Mouse (Mus musculus): ENCODE measurements at regions not wholly inside any gene's neighbourhood (a gene's known extent, or its start where the extent isn't known, plus 50 kb on each side); places are given as distances from the start of the nearest gene placed in this dataset.

- ATAC-seq (ENCODE audit: insufficient number of reproducible peaks, insufficient read depth, low FRiP score, low read depth) = no peak
- Histone ChIP-seq H3K36me3 (ENCODE audit: control insufficient read depth, insufficient read depth, low read length) (no peaks in the 10 kb centered on the region), H3K4me1 (ENCODE audit: control insufficient read depth in 2 of 2, insufficient read depth in 2 of 2, low read length in 2 of 2) (no peaks in the 10 kb centered on the region), H3K27me3 (ENCODE audit: control insufficient read depth, insufficient read depth, low read length) (no peaks in the 10 kb centered on the region), H3K4me2 (ENCODE audit: low read length) (no peak overlapping the region), H3K27ac (replicated peaks in 1 of 2; ENCODE audit: control insufficient read depth in 1 of 2, insufficient read depth in 1 of 2, low read depth in 2 of 2, low read length in 2 of 2) (no peak overlapping the region), H3K9ac (ENCODE audit: low read length) (no peak overlapping the region), H3K9me3 (ENCODE audit: control insufficient read depth, low read length) (no peaks in the 10 kb centered on the region), H3K4me3 (ENCODE audit: control insufficient read depth in 1 of 2, insufficient read depth in 1 of 2, low read depth in 1 of 2, low read length in 2 of 2) (no peak overlapping the region)
- WGBS = 42% methylated on average over 2 of the region's 2 CpGs
Observed at GRCm38 (mm10) chr7:95617370-95617769, 553.7 kb upstream of the Tenm4 start.

- no peaks in the 10 kb centered on the region for H3K9me3 ChIP-seq (ENCODE audit: control insufficient read depth, low read length)
- H3K36me3 ChIP-seq (ENCODE audit: control insufficient read depth, insufficient read depth, low read length) = no peaks in the 10 kb centered on the region
- H3K4me2 ChIP-seq (ENCODE audit: low read length) = no peak overlapping the region
- no peak for ATAC-seq (ENCODE audit: insufficient number of reproducible peaks, insufficient read depth, low FRiP score, low read depth)
- no peak overlapping the region for H3K9ac ChIP-seq (ENCODE audit: low read length)
- no peak overlapping the region for H3K27ac ChIP-seq (replicated peaks in 1 of 2; ENCODE audit: control insufficient read depth in 1 of 2, insufficient read depth in 1 of 2, low read depth in 2 of 2, low read length in 2 of 2)
- no peak overlapping the region for H3K4me3 ChIP-seq (ENCODE audit: control insufficient read depth in 1 of 2, insufficient read depth in 1 of 2, low read depth in 1 of 2, low read length in 2 of 2)
- no peaks in the 10 kb centered on the region for H3K27me3 ChIP-seq (ENCODE audit: control insufficient read depth, insufficient read depth, low read length)
- H3K4me1 ChIP-seq (ENCODE audit: control insufficient read depth in 2 of 2, insufficient read depth in 2 of 2, low read length in 2 of 2) = no peaks in the 10 kb centered on the region
Observed at GRCm38 (mm10) chr7:95618170-95618569, 552.9 kb upstream of the Tenm4 start.

GRCm38 (mm10) chr7:95620079-95620478 is 551.0 kb upstream of the Tenm4 start:
- Histone ChIP-seq H3K27me3 (ENCODE audit: control insufficient read depth, insufficient read depth, low read length) (no peaks in the 10 kb centered on the region), H3K9me3 (ENCODE audit: control insufficient read depth, low read length) (no peaks in the 10 kb centered on the region), H3K27ac (replicated peaks in 1 of 2; ENCODE audit: control insufficient read depth in 1 of 2, insufficient read depth in 1 of 2, low read depth in 2 of 2, low read length in 2 of 2) (no peak overlapping the region), H3K36me3 (ENCODE audit: control insufficient read depth, insufficient read depth, low read length) (no peaks in the 10 kb centered on the region), H3K9ac (ENCODE audit: low read length) (no peak overlapping the region), H3K4me2 (ENCODE audit: low read length) (no peak overlapping the region), H3K4me3 (ENCODE audit: control insufficient read depth in 1 of 2, insufficient read depth in 1 of 2, low read depth in 1 of 2, low read length in 2 of 2) (no peak overlapping the region), H3K4me1 (ENCODE audit: control insufficient read depth in 2 of 2, insufficient read depth in 2 of 2, low read length in 2 of 2) (no peaks in the 10 kb centered on the region)
- ATAC-seq (ENCODE audit: insufficient number of reproducible peaks, insufficient read depth, low FRiP score, low read depth) = no peak

DNA sequence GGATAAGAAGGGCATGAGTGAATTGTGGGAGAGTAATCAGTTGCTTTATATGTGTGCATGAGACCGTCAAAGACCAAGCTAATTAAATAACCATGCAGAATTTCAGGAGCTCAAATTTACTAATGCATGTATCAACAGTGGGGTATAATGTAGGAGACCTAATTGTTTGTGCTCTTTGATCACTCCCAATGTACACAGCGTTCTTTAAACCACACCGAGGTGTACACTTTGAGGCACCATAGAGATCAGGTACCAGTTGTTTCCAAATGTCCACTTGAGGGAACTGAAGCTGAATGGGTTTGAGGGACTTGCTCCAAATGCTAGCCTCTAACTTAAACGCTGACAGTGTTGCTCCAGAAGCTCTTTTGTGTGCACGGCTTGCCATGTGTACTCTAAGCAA is 530.4 kb upstream of the Tenm4 start:
- ATAC-seq (ENCODE audit: insufficient number of reproducible peaks, insufficient read depth, low FRiP score, low read depth) = no peak
- Histone ChIP-seq H3K4me2 (ENCODE audit: low read length) (no peak overlapping the region), H3K9me3 (ENCODE audit: control insufficient read depth, low read length) (no peaks in the 10 kb centered on the region), H3K27ac (replicated peaks in 1 of 2; ENCODE audit: control insufficient read depth in 1 of 2, insufficient read depth in 1 of 2, low read depth in 2 of 2, low read length in 2 of 2) (no peak overlapping the region), H3K4me1 (ENCODE audit: control insufficient read depth in 2 of 2, insufficient read depth in 2 of 2, low read length in 2 of 2) (no peaks in the 10 kb centered on the region), H3K27me3 (ENCODE audit: control insufficient read depth, insufficient read depth, low read length) (no peaks in the 10 kb centered on the region), H3K36me3 (ENCODE audit: control insufficient read depth, insufficient read depth, low read length) (no peaks in the 10 kb centered on the region), H3K9ac (ENCODE audit: low read length) (no peak overlapping the region), H3K4me3 (ENCODE audit: control insufficient read depth in 1 of 2, insufficient read depth in 1 of 2, low read depth in 1 of 2, low read length in 2 of 2) (no peak overlapping the region)
- 82% methylated on average over 5 of the region's 5 CpGs for WGBS

- Histone ChIP-seq H3K4me1 (ENCODE audit: control insufficient read depth in 2 of 2, insufficient read depth in 2 of 2, low read length in 2 of 2) (no peaks in the 10 kb centered on the region), H3K4me3 (ENCODE audit: control insufficient read depth in 1 of 2, insufficient read depth in 1 of 2, low read depth in 1 of 2, low read length in 2 of 2) (no peak overlapping the region), H3K9ac (ENCODE audit: low read length) (no peak overlapping the region), H3K27me3 (ENCODE audit: control insufficient read depth, insufficient read depth, low read length) (no peaks in the 10 kb centered on the region), H3K36me3 (ENCODE audit: control insufficient read depth, insufficient read depth, low read length) (no peaks in the 10 kb centered on the region), H3K9me3 (ENCODE audit: control insufficient read depth, low read length) (no peaks in the 10 kb centered on the region), H3K4me2 (ENCODE audit: low read length) (no peak overlapping the region), H3K27ac (replicated peaks in 1 of 2; ENCODE audit: control insufficient read depth in 1 of 2, insufficient read depth in 1 of 2, low read depth in 2 of 2, low read length in 2 of 2) (no peak overlapping the region)
- ATAC-seq (ENCODE audit: insufficient number of reproducible peaks, insufficient read depth, low FRiP score, low read depth) = no peak
- 88% methylated on average over 1 of the region's 1 CpGs for WGBS
Observed at GRCm38 (mm10) chr7:95674319-95674718, 496.7 kb upstream of the Tenm4 start.

GRCm38 (mm10) chr7:95682521-95682920 is 488.5 kb upstream of the Tenm4 start:
- no peaks in the 10 kb centered on the region for H3K36me3 ChIP-seq (ENCODE audit: control insufficient read depth, insufficient read depth, low read length)
- no peaks in the 10 kb centered on the region for H3K9me3 ChIP-seq (ENCODE audit: control insufficient read depth, low read length)
- no peak overlapping the region for H3K27ac ChIP-seq (replicated peaks in 1 of 2; ENCODE audit: control insufficient read depth in 1 of 2, insufficient read depth in 1 of 2, low read depth in 2 of 2, low read length in 2 of 2)
- 46% methylated on average over 3 of the region's 3 CpGs for WGBS
- no peaks in the 10 kb centered on the region for H3K4me1 ChIP-seq (ENCODE audit: control insufficient read depth in 2 of 2, insufficient read depth in 2 of 2, low read length in 2 of 2)
- no peak overlapping the region for H3K9ac ChIP-seq (ENCODE audit: low read length)
- ATAC-seq (ENCODE audit: insufficient number of reproducible peaks, insufficient read depth, low FRiP score, low read depth) = no peak
- H3K27me3 ChIP-seq (ENCODE audit: control insufficient read depth, insufficient read depth, low read length) = no peaks in the 10 kb centered on the region
- H3K4me3 ChIP-seq (ENCODE audit: control insufficient read depth in 1 of 2, insufficient read depth in 1 of 2, low read depth in 1 of 2, low read length in 2 of 2) = no peak overlapping the region
- no peak overlapping the region for H3K4me2 ChIP-seq (ENCODE audit: low read length)

- Histone ChIP-seq H3K36me3 (ENCODE audit: control insufficient read depth, insufficient read depth, low read length) (no peaks in the 10 kb centered on the region), H3K27me3 (ENCODE audit: control insufficient read depth, insufficient read depth, low read length) (no peaks in the 10 kb centered on the region), H3K4me2 (ENCODE audit: low read length) (no peak overlapping the region), H3K9me3 (ENCODE audit: control insufficient read depth, low read length) (no peaks in the 10 kb centered on the region), H3K9ac (ENCODE audit: low read length) (no peak overlapping the region), H3K27ac (replicated peaks in 1 of 2; ENCODE audit: control insufficient read depth in 1 of 2, insufficient read depth in 1 of 2, low read depth in 2 of 2, low read length in 2 of 2) (no peak overlapping the region), H3K4me3 (ENCODE audit: control insufficient read depth in 1 of 2, insufficient read depth in 1 of 2, low read depth in 1 of 2, low read length in 2 of 2) (no peak overlapping the region), H3K4me1 (ENCODE audit: control insufficient read depth in 2 of 2, insufficient read depth in 2 of 2, low read length in 2 of 2) (peaks cover 0 to 2% of the 10 kb centered on the region in 2 experiments; a peak in 1 of 4 replicates)
- 78% methylated on average over 3 of the region's 3 CpGs for WGBS
- ATAC-seq (ENCODE audit: insufficient number of reproducible peaks, insufficient read depth, low FRiP score, low read depth) = no peak
Observed at GRCm38 (mm10) chr7:95687733-95688132, 483.3 kb upstream of the Tenm4 start.
